Mouse (Mus musculus) megakaryocyte progenitor cell, adult 5-6 weeks (primary cell): ENCODE measurements around the gene Ddost. TPM values are rescaled to one million over a fixed set of nuclear protein-coding genes. Genes with fewer than 3 reads are reported as not detected.
A peak's percentile ranks its signal among the peaks of the same experiment; 100 is the strongest.

Experiments used
- ATAC-seq: replicated peaks from 2 replicates; pipeline ENCODE4 v1.8.0; 2016; ENCODE audit warnings: mild to moderate bottlenecking, moderate TSS enrichment, inconsistent platforms; ENCODE audit not compliant: poor library complexity
- total RNA-seq, 2 experiments: library from RNA; stranded (forward) in 1 of 2; stranded (reverse) in 1 of 2; fragments of 157-497, 149-512 nt in 1 of 2; fragments of 200-1000 nt in 1 of 2; gene quantifications; 2 replicates each; pipeline versions ENCODE4 v1.2.3 to v1.2.4; 2015 to 2017

The Ddost gene
- total RNA-seq, 2 experiments from 2014 or later: 240 to 328 TPM

GRCm38 (mm10) chr4:138335036-138335435, 30.5 kb downstream of the Ddost start:
- no peak for ATAC-seq

- no peak for ATAC-seq
Measured at GRCm38 (mm10) chr4:138335648-138336047, 31.1 kb downstream of the Ddost start.

- ATAC-seq: no peak
Measured at GRCm38 (mm10) chr4:138336876-138337275, 32.3 kb downstream of the Ddost start.

- ATAC-seq: no peak
Measured at GRCm38 (mm10) chr4:138337341-138337740, 32.8 kb downstream of the Ddost start.

DNA sequence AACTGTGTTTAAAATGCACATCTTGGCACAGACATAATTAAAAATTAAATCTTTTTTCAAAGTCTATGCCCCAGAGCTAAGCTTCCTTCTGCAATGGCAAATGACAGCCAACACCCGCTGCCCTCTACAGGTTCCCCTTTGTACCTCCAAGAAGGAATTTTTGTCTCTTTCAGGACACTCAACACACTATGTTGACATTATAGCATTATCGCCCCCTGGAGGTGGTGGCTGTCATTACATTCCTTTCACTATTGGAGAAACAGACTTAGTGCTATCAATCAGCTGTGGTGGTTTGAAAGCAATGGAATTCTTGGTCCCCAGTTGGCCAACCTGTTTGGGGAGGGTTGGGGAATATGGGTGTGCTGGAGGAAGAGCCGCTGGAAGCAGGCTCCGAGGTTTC, 35.4 kb downstream of the Ddost start:
- ATAC-seq: peak; percentile 69

DNA sequence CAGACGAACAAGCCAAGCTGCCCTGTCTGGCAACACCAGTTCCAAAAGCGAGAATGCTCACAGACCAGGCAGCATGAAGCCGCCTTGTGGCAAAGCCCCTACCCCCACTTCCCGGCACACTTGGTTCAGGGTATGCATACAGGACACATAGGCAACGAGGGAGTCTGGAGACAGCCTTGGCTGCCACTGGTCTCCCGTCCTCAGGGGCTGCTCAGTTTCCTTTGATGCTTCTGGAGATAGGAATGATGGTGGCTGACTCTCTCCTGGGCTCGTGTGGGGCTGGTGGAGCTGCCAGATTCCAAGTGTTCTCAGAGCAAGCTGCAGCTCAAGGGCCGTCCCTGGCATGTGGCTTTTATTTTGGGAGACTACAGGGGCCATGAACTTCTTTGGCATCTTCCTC, 36.9 kb downstream of the Ddost start:
- ATAC-seq: no peak

DNA sequence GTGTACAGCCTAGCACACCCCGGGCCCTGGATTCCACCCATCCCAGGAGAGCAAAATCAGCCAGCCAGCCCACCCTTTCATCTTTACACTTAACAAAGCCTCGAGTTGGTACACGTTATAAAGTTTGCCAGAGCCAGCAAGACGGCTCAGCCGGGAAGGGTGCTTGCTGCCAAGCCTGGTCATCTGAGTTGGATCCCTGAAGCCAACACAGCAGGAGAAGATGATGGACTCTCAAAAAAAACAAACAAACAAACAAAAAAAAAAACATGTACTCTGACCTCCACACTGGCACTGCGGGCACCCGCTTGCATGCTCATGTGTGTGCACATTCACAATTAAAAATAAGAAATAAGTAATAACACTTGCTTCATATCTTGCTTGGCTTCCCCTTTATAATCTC, 37.5 kb downstream of the Ddost start:
- ATAC-seq: no peak

DNA sequence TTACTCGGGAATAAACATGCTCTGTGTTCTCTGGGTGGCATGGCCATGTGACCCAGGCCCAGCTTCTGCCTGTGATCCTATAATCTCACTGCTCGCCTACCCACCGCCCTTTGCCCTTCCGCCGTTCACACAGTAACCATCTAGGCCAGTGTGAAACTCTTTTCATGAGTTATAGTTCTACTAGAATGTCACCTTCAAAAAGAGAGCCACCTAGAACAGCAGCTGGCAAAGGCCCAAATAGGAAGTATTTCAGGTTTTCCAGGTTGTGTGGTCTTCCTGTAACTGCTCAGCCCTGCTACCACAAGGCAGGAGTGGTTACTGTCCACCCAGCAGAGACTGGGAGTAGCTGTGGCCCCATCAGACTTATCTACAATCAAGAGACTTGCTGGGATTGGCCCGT, 38.2 kb downstream of the Ddost start:
- ATAC-seq: no peak

DNA sequence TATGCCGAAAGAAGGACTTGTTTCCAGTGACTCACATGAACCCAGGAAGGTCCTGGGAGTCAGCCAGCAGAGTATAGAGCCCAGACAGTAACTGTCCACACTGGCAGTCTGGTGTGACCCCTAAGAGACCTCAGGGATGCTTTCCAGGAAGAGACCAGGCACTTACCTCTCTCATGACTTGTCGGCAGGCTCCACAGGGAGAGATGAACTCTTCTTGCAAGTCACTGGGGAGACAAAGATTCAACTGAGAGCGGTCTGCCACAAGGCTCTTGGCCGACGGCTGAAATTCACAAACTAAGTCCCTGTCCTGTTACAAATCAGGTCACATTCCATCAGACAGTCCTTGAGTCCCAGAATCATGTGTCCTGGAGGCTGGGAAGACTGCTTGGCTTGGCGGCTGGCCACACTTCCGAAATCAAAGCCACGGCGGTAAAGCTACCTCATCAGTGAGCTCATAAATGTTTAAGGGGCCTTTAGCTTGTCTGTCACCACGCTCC, 38.9 kb downstream of the Ddost start:
- no peak for ATAC-seq

DNA sequence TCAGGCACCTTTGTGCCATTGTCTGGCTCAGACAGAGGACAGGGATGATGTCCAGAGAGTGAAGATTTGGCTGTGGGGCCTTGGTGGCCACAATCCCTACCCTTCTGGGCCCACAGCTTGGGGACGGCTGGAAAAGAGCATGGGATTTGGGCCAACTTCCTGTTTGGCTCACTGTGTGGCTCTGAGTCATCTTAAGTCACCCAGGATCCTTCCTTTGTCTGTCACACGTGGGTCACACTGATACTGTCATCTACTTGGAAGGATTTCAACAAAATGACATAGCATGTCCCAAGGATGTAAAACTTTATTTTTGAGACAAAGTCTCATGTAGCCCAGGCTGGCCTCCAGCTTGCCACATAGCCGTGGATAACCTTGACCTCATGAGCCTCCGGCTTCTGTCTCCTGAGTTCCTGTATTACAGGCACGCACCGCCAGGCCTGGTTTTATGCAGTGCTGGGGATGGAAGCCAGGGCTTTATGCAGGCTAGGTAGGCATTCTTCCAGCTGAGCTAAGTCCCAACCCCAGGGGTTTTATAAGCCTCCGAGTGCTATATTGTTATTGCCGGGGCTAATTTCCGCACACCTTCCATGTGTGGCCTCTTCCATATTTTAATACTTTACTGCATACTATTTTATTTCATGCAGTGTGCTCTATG, 40.5 kb downstream of the Ddost start:
- 0 out of 2 replicates have a peak, but pooled peaks have one; percentile 17 for ATAC-seq

- ATAC-seq: no peak
Measured at GRCm38 (mm10) chr4:138347280-138347679, 42.8 kb downstream of the Ddost start.

DNA sequence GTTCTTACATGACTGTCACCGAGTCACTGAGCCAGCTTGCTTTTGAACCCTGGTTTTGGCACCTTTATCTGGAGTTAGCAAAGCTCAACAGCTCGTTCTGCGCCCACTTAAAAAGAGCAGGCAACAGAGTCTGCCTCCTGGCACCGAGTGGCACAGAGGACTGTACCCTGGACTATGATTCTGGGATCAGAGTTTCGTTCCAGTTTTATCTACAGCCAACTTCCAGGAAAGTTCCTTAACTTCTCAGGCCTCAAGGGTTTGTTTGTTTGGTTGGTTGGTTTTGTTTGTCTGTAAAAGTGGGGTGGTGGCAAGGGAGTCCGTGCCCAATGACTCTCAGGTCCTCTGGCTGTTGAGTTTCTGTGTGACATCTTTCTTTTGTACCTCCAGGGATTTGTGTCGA, 44.2 kb downstream of the Ddost start:
- ATAC-seq: no peak

- ATAC-seq: no peak
Measured at GRCm38 (mm10) chr4:138351821-138352220, 47.3 kb downstream of the Ddost start.

GRCm38 (mm10) chr4:138352692-138353091, 48.2 kb downstream of the Ddost start:
- ATAC-seq: no peak

DNA sequence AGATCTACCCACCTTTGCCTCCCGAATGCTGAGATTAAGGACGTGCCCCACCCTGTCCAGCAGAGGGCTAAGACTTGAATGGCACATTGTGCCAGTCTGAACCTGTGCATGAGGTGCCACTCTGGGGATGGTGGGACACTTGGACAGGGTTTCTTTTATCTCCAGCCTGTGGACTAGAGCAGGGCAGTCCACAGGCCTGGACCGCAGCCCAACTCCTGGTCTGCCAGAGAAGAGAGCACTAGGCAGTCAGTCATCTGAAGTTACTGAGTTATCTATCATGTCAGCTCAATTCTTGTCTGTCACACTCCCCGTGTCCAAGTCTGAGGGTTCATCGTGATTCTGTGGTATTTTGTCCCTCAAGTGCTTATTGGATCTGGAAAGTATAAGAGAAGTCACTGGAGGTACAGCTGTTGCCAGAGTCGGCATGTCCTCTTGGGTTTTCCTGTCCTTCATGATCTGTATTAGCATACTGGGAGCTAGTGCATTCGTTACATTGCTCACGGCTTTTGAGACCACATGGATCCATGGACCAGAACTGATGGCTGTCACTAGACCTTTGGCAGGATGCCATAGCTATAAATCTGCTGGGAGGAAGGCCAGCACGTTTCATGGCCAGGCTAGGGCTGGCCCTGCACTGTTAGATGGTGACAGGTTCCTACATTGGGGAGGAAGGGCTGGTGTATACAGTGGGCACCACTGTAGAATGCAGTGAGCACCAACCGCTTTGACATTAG, 49.1 kb downstream of the Ddost start:
- ATAC-seq: no peak

GRCm38 (mm10) chr4:138355496-138355895, 51.0 kb downstream of the Ddost start:
- no peak for ATAC-seq

- ATAC-seq: no peak
Measured at GRCm38 (mm10) chr4:138356141-138356540, 51.6 kb downstream of the Ddost start.

DNA sequence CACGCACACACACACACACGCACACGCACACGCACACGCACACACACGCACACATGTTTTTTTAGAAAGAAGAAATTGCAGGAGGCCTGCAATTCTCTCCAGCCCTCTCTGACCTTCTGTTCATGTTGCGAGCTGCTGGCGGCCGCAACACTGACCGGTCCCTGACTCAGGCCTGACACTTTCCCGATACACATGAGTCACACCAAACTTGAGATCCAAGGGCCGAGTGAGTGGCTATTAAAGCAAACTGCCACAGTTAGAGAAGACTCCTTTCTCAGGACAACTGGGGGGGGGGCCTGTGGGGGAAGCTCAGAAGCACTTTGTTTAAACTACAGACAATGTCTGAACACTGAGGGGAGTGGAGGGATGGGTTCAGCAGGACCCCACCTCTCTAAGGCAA, 52.0 kb downstream of the Ddost start:
- ATAC-seq: no peak

GRCm38 (mm10) chr4:138358176-138358575, 53.6 kb downstream of the Ddost start:
- ATAC-seq: no peak

- no peak for ATAC-seq
Measured at GRCm38 (mm10) chr4:138361370-138361821, 56.9 kb downstream of the Ddost start.
